Mouse (Mus musculus) liver, embryonic 14.5 days (tissue): ENCODE measurements around the gene Ap1m1.

Experiments used
- CTCF ChIP-seq: IDR thresholded peaks from 2 replicates; pipeline ENCODE4 v1.5.1; 2016; ENCODE audit warnings: antibody characterized with exemption, low read depth, control low read depth
- EP300 ChIP-seq: IDR thresholded peaks from 2 replicates; pipeline ENCODE4 v1.6.1; 2016; ENCODE audit warnings: antibody characterized with exemption, low read depth

- TF ChIP-seq CTCF = no peak
- no peak for TF ChIP-seq EP300
These were observed 47.8 kb upstream of the Ap1m1 start for GRCm38 (mm10) chr8:72192065-72192464.
